Mouse (Mus musculus) brain, adult 2 months (tissue): ENCODE measurements around the gene Mrpl23.
A peak's percentile ranks its signal among the peaks of the same experiment; 100 is the strongest.

Source experiments
- DNase-seq: peaks from one replicate; pipeline ENCODE4 v3.0.0; 2011; ENCODE audit warnings: low read depth, low spot score

Mrpl23 gene

DNA sequence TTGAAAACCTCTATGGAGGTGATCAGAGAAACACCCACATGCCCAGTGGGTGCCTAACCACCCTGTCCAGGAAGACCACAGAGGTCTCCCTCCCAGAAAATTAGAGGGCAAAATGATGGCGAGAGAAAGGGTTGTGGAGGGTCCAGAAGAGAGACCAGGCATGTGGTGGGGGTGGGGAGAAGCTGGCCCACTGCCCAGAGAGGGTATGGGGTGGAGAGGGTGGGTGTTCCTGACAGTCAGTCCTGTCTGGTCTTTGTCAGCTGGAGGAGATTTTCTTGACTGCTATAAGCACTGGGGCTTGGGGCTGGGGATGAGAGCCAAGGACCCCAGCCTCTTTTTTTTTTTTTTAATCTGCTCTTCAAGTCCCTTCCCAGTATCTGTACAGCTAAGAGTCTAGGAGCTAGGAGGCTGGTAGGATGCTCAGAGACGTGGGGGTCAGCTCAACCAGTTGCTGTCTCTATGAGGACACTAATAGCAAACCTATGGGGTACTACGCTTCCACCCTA, 41.7 kb downstream of the Mrpl23 start:
- no peak for DNase-seq

DNA sequence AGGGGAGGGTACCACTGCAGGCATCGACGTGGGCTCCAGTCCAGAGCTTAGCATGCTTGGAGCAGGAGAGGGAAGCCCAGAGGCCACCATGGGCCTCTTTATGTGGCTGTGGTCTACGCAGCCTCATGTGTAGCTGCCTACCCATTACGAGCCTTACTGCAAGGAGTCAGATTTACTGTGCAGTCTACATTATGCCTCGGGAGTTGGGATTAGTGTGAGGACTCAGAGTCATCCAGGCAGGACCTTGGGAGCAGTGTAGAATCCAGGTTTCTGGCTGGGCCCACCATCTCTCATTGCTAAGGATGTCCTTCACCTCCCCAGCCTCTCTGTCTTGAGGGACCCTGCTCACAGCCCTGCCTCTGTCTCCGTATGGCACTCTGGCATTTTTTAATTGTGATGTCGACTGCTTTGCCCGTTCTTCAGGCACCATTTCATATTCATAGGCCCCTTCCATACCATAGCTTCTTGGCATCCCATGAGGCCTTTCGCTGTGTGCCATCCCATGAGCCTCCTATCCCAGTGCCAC, 42.4 kb downstream of the Mrpl23 start:
- DNase-seq = no peak

DNA sequence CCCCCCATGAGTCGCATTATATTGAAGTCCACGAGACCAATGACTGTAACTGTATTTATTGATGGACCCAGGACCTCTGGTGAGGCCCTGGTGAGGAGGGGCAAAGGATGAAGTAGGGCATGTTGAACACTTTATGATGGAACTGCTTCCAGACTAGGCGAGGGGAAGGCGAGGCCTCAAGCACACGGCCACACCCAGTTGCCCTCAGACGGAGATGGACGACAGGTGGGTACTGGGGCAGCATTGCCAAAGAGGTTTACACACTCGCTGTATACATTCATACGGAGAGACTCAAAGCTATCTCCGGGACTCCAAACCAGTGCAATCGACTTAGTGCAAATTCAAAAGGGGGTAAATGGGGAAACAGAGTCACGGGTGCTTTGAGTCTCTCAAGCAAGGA, 43.0 kb downstream of the Mrpl23 start:
- no peak for DNase-seq

DNA sequence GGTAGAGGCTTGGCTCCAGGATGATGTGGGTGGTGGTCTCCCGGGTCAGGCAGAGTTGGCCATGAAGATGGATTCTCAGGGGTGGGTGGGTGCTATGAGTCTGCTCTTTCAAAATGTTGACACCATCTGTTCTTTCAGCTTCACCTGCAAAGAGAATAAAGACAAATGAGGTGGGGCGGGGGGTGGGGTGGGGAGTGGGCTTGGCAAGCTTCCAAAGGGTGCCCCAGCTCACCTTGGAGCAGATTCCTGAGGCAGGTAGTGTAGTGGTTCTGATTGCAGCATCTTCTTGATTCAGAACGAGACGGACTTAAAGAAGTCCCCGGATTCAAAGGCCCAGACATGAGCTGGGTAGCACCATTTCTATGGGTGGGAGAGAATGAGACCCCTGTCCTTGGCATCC, 43.5 kb downstream of the Mrpl23 start:
- no peak for DNase-seq

DNA sequence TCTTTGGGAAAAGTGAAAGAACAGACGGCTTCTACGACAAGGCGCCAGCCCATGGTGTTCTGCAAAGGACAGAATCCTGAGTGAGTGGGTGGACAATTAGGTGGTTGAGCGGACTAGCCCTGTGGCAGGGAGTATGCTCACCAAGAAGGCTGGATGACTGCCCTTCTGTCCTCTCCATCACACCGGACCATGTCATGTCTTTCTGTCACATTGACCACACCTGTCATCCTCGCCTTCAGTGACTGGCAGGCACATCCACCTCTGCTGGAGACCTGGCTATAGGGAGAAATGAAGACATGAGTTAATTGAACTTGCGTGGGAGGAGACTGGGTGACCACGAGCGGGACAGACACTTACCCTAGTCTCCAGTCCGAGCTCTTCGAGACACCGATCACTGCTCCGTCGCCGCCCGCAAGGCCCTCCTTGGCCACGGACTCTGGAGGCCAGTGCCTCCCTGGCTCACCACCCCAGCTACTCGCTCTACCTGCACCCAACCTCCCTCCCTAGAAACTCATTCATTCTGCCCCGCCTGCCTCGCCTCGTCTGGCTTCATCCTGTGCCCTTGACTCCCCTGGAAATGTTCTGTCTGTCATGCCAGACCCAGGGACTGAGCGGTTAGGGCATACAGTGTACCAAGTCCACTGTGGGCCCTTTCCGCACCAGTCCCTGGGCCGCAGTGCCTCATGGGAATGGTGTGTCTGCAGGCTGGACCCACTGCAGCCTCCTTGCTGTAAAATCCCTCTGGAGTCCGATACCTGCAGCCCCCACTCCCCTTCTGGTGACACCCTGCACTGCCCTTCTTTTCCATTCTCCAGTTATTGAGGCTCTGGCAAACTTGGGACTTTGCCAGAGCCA, 44.2 kb downstream of the Mrpl23 start:
- DNase-seq = no peak

DNA sequence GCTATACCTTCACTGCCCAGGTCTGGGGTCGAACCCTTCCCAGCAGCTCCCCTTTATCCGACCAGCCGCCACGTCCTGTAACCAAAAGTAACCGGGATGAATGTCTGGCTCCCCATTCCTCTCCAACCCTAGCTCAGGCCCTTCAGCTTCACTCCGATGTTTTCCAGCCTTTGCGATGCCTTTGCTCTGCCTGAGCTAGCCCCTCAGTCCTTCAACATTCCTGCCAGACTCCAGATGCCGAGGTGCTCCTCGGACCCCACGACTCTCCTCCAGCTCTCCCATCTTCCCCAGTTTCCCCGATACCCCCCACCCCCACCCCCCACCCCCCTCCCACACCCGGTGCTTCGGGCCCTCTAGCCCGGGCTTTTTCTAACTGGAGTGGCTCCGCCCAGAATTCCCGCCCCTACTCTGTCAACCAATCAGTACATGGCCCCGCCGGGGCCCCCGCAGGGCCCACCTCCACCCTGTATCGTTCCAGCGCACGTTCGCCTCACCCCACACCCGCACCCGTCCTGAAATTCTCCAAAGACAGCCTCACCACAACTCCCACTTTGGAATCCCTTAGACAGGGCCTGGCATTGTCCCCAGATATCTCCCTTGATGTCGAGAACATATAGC, 45.4 kb downstream of the Mrpl23 start:
- no peak for DNase-seq

- no peak for DNase-seq
These were observed 46.6 kb downstream of the Mrpl23 start for GRCm38 (mm10) chr7:142579069-142579468.

GRCm38 (mm10) chr7:142580121-142580879, 47.8 kb downstream of the Mrpl23 start:
- DNase-seq = peak; percentile 83

DNA sequence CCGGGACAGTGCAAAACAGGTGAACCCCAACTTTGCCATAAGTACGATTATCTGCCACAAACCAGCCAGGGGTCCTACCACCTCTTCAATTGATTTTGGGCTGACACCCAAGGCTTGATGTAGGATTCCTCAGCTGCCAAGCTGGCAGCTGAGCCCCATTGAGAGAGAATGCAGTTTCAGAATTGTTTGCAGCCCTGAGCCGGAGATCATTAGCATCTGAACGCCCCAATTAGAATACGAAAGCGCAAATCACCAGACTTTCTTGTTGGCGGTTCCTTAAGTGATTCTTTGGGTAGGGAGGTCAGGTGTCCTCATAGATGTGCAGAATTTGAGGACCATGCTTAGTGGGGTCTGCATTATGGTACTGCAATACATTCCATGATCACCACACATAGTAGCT, 48.7 kb downstream of the Mrpl23 start:
- no peak for DNase-seq

DNA sequence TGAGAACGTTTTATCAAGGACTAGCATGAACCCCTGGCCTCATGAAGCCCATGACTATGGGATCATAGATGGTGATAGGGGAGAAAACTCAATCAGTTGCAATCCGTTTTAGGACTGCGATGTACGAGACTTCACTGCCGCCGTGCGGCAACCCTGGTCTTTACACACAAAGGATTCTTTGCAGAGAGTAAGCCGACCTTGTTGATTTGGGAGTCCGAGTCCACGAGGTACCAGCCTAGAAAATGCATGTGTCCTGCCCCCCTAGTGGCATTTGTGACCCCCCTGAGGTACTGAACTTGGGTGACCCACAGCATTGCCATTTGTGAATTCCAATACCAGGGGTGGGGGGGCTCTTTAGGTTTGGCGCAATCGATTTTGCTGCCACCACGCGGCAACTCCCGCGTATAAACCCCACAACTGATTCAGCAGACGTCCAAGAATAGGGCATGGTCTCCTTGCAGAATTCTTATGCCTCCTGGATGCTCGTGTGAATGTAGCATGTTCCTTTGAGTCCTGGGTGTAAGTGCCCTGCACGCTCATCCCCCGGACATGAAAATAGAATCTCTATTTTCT, 49.3 kb downstream of the Mrpl23 start:
- peak; percentile 71 for DNase-seq

GRCm38 (mm10) chr7:142584882-142585281, 52.4 kb downstream of the Mrpl23 start:
- peak; percentile 38 for DNase-seq

GRCm38 (mm10) chr7:142585890-142586289, 53.4 kb downstream of the Mrpl23 start:
- DNase-seq = peak; percentile 47

- DNase-seq = peak; percentile 65
These were observed 55.9 kb downstream of the Mrpl23 start for GRCm38 (mm10) chr7:142588282-142588941.
